18 mouse cellular contexts compared by ENCODE assay signal in genomic region chr5:143062251-143062650, GRCm38 (mm10). TPM values are rescaled to one million over a fixed set of nuclear protein-coding genes. Genes with fewer than 3 reads are reported as not detected.
DNase-seq lines count a peak whose midpoint lies in the region; ATAC-seq and TF ChIP-seq lines count a peak whose summit lies in the region.
"Had no signal": no experiment of that assay in that cellular context is flagged by ENCODE, and none has a peak within 500 bp of the region (broad histone marks: within the 10 kb centered on the region; RNA-seq: fewer than 3 reads in every experiment).

No protein-coding gene starts in this region.

- H3K36me3 ChIP-seq in heart, embryonic 12.5 days, result peaks cover 29% of the 10 kb centered on the region
- peaks cover 5% of the 10 kb centered on the region for H3K36me3 ChIP-seq in hindbrain, postnatal 0 days (ENCODE audit: insufficient read depth, low read length)
- H3K36me3 ChIP-seq in hindbrain, embryonic 14.5 days (replicated peaks; ENCODE audit: control insufficient read depth, insufficient read depth), result peaks cover 40% of the 10 kb centered on the region
- peaks cover 53% of the 10 kb centered on the region for H3K36me3 ChIP-seq in liver, embryonic 13.5 days
- H3K36me3 ChIP-seq in midbrain, embryonic 15.5 days (replicated peaks), result peaks cover 11% of the 10 kb centered on the region; the same call in 1 of the 2 replicates

- no peak overlapping the region for H3K4me2 ChIP-seq in heart, embryonic 12.5 days
- no peak overlapping the region for H3K4me2 ChIP-seq in hindbrain, postnatal 0 days (ENCODE audit: low read depth, low read length)
- no peak overlapping the region for H3K4me2 ChIP-seq in hindbrain, embryonic 14.5 days (replicated peaks)
- no peak overlapping the region for H3K4me2 ChIP-seq in liver, embryonic 13.5 days
- H3K4me2 ChIP-seq in midbrain, embryonic 15.5 days, result no peak overlapping the region
- H3K4me2 ChIP-seq: embryonic facial prominence, embryonic 12.5 days; forebrain, embryonic 15.5 days had no signal

- no peak overlapping the region for H3K9ac ChIP-seq in heart, embryonic 12.5 days
- H3K9ac ChIP-seq in hindbrain, postnatal 0 days (replicated peaks; ENCODE audit: low read length), result no peak overlapping the region
- H3K9ac ChIP-seq in hindbrain, embryonic 14.5 days, result no peak overlapping the region
- no peak overlapping the region for H3K9ac ChIP-seq in liver, embryonic 13.5 days
- H3K9ac ChIP-seq in midbrain, embryonic 15.5 days, result no peak overlapping the region
- H3K9ac ChIP-seq: embryonic facial prominence, embryonic 12.5 days; forebrain, embryonic 15.5 days had no signal

- H3K27me3 ChIP-seq in heart, embryonic 12.5 days (replicated peaks), result no peaks in the 10 kb centered on the region
- no peaks in the 10 kb centered on the region for H3K27me3 ChIP-seq in hindbrain, postnatal 0 days (ENCODE audit: insufficient read depth, low read length)
- no peaks in the 10 kb centered on the region for H3K27me3 ChIP-seq in hindbrain, embryonic 14.5 days (ENCODE audit: control insufficient read depth, insufficient read depth, low read length)
- no peaks in the 10 kb centered on the region for H3K27me3 ChIP-seq in liver, embryonic 13.5 days
- H3K27me3 ChIP-seq in midbrain, embryonic 15.5 days (replicated peaks), result no peaks in the 10 kb centered on the region
- H3K27me3 ChIP-seq: embryonic facial prominence, embryonic 12.5 days; forebrain, embryonic 15.5 days had no signal

- H3K27ac ChIP-seq in heart, embryonic 12.5 days (ENCODE audit: poor library complexity, severe bottlenecking), result peak overlapping the region; percentile 37
- H3K27ac ChIP-seq in hindbrain, postnatal 0 days, result peak overlapping the region; percentile 82; the same call in 1 of the 2 replicates
- H3K27ac ChIP-seq in hindbrain, embryonic 14.5 days, result no peak overlapping the region
- peak overlapping the region; percentile 99 for H3K27ac ChIP-seq in liver, embryonic 13.5 days
- peak overlapping the region; percentile 85; the same call in 1 of the 2 replicates for H3K27ac ChIP-seq in midbrain, embryonic 15.5 days
- H3K27ac ChIP-seq: embryonic facial prominence, embryonic 12.5 days; left cerebral cortex, adult 2 months; limb, embryonic 10.5 days had no signal

- peaks cover 51% of the 10 kb centered on the region for H3K4me1 ChIP-seq in heart, embryonic 12.5 days (replicated peaks)
- H3K4me1 ChIP-seq in hindbrain, postnatal 0 days (ENCODE audit: insufficient read depth, low read length), result peaks cover 9% of the 10 kb centered on the region; the same call in 1 of the 2 replicates
- H3K4me1 ChIP-seq in hindbrain, embryonic 14.5 days (replicated peaks; ENCODE audit: control insufficient read depth, insufficient read depth, low read length), result peaks cover 4% of the 10 kb centered on the region; the same call in 1 of the 2 replicates
- H3K4me1 ChIP-seq in liver, embryonic 13.5 days (replicated peaks), result peaks cover 89% of the 10 kb centered on the region
- peaks cover 24% of the 10 kb centered on the region for H3K4me1 ChIP-seq in midbrain, embryonic 15.5 days
- H3K4me1 ChIP-seq: limb, embryonic 10.5 days had no signal

- no peak overlapping the region for H3K4me3 ChIP-seq in heart, embryonic 12.5 days
- H3K4me3 ChIP-seq in hindbrain, postnatal 0 days (ENCODE audit: low read length), result no peak overlapping the region
- no peak overlapping the region for H3K4me3 ChIP-seq in hindbrain, embryonic 14.5 days (replicated peaks; ENCODE audit: low read length)
- H3K4me3 ChIP-seq in liver, embryonic 13.5 days (replicated peaks), result no peak overlapping the region
- no peak overlapping the region for H3K4me3 ChIP-seq in midbrain, embryonic 15.5 days
- H3K4me3 ChIP-seq: embryonic facial prominence, embryonic 12.5 days; forebrain, embryonic 15.5 days; left cerebral cortex, adult 2 months; limb, embryonic 10.5 days had no signal

- TF ChIP-seq CTCF in hindbrain, postnatal 0 days (IDR thresholded peaks at IDR 0.05; ENCODE audit: low read depth), result 0 out of 2 replicates have a peak, but pooled peaks have one; percentile 5

- ATAC-seq in heart, embryonic 12.5 days (ENCODE audit: insufficient number of reproducible peaks, low FRiP score), result no peak
- ATAC-seq in hindbrain, postnatal 0 days, result no peak
- no peak for ATAC-seq in hindbrain, embryonic 14.5 days (ENCODE audit: low FRiP score)
- no peak for ATAC-seq in liver, embryonic 13.5 days (ENCODE audit: low read depth)
- no peak for ATAC-seq in midbrain, embryonic 15.5 days (replicated peaks)
- ATAC-seq in megakaryocyte, adult 5-6 weeks (ENCODE audit: poor library complexity, severe bottlenecking), result no peak
- ATAC-seq: inflammation-experienced regulatory T-cells, adult 6 months had no signal

- DNase-seq in heart, adult 18-20 months, result no peak
- no peak for DNase-seq in hindbrain, postnatal 0 days (ENCODE audit: low spot score)
- DNase-seq in hindbrain, embryonic 14.5 days (ENCODE audit: low spot score), result no peak
- DNase-seq in liver, embryonic 13.5 days, result no peak
- DNase-seq: cerebellum, adult 9-10 months; kidney, adult 8-10 months; kidney, postnatal 25 days; lung, postnatal 14 days; thymus, adult 18-20 months had no signal

- no peaks in the 10 kb centered on the region for H3K9me3 ChIP-seq in heart, embryonic 12.5 days (replicated peaks)
- H3K9me3 ChIP-seq in hindbrain, postnatal 0 days (ENCODE audit: low read length), result no peaks in the 10 kb centered on the region
- H3K9me3 ChIP-seq in hindbrain, embryonic 14.5 days (ENCODE audit: control insufficient read depth, low read length), result no peaks in the 10 kb centered on the region
- no peaks in the 10 kb centered on the region for H3K9me3 ChIP-seq in liver, embryonic 13.5 days (replicated peaks)
- H3K9me3 ChIP-seq in midbrain, embryonic 15.5 days, result no peaks in the 10 kb centered on the region
- H3K9me3 ChIP-seq: embryonic facial prominence, embryonic 12.5 days; forebrain, embryonic 15.5 days; G1E; limb, embryonic 10.5 days had no signal

- 75% methylated on average over 3 of the region's 3 CpGs for whole genome bisulfite sequencing in heart, embryonic 12.5 days
- 85% methylated on average over 3 of the region's 3 CpGs for WGBS in hindbrain, postnatal 0 days
- 82% methylated on average over 3 of the region's 3 CpGs for WGBS in hindbrain, embryonic 14.5 days
- WGBS in liver, embryonic 13.5 days (ENCODE audit: insufficient replicate concordance), result 80% methylated on average over 3 of the region's 3 CpGs
- WGBS in midbrain, embryonic 15.5 days, result 88% methylated on average over 3 of the region's 3 CpGs

RNA-seq across cellular contexts. Expression of gene Rnf216, which starts 50.5 kb away (rescaled TPM):
- polyA plus RNA-seq in heart, embryonic 12.5 days (2016; fragmentation: Nextera tagmentation; extraction: Ambion mirVana), result 38.7 and 40.4 TPM in 2 replicates
- 10 to 100 TPM; 23.3 to 25.7 TPM for total RNA-seq in heart, adult 18-20 months (2021)
- 28.0 and 32.7 TPM in 2 replicates for total RNA-seq in hindbrain, postnatal 0 days (2014; rRNA removed)
- 25.3 and 29.7 TPM in 2 replicates for polyA plus RNA-seq in hindbrain, postnatal 0 days (2015; fragmentation: Nextera tagmentation; extraction: Ambion mirVana)
- polyA plus RNA-seq in hindbrain, embryonic 14.5 days (2014; fragmentation: Nextera tagmentation; extraction: Ambion mirVana), result 29.4 and 29.8 TPM in 2 replicates
- 14.4 and 19.8 TPM in 2 replicates for polyA plus RNA-seq in liver, embryonic 13.5 days (2015; fragmentation: Nextera tagmentation; extraction: Ambion mirVana)
- polyA plus RNA-seq in midbrain, embryonic 15.5 days (2015; fragmentation: Nextera tagmentation; extraction: Ambion mirVana), result 30.6 and 33.6 TPM in 2 replicates
- total RNA-seq in megakaryocyte, adult 5-6 weeks (2015), result 37.2 and 44.1 TPM in 2 replicates
- total RNA-seq in megakaryocyte, adult 5-6 weeks (2017), result 38.1 and 57.9 TPM in 2 replicates
